Mouse (Mus musculus) megakaryocyte, embryonic 14.5 days (primary cell): ENCODE measurements at regions not wholly inside any gene's neighbourhood (a gene's known extent, or its start where the extent isn't known, plus 50 kb on each side); places are given as distances from the start of the nearest gene placed in this dataset.

ENCODE experiments used
- FLI1 ChIP-seq: IDR thresholded peaks from 2 replicates; pipeline ENCODE4 v1.6.1; 2012; ENCODE audit warnings: low read length, inconsistent platforms, mixed read lengths
- GATA1 ChIP-seq: IDR thresholded peaks from 3 replicates; pipeline ENCODE4 v1.6.1; 2012; ENCODE audit warnings: mixed read lengths, low read length, inconsistent platforms, borderline replicate concordance

DNA sequence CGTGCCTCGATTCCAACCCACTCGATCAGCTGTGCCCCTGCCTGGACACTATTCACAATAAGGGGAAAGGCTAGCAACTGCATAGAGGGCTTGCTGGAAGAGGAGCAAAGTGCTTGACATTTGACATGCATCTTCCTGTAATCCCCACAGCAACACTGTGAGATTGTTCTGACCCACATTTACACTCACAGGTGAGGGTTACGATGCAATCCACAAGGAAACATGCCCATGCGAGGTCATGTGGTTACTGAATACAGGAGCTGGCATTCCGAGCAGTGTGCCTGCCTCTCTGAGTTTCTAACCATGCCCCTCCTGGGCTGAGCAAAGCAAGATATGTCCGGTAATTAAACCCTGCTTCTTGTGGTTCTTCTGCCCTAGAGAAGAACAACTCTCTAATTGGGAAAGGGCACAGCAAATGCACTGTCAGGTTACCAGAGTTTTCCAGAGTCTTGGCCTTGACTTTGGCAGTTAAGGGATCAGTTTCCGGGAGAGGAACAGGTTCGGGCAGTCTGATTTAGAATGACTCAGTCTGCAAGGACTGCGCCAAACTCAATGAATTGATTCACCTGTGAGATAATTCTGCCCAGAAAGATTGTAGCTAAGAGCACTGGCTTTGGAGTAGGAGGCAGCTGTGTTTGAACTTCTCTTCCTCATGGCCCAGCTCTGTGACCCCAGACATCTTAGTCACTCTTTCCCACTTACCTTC lies 236.7 kb downstream of the Opa1 start:
- no peak for TF ChIP-seq GATA1
- no peak for TF ChIP-seq FLI1
